Mouse (Mus musculus) embryonic facial prominence, embryonic 15.5 days (tissue): ENCODE results near the gene Nhlrc1. TPM values are rescaled to one million over a fixed set of nuclear protein-coding genes. Genes with fewer than 3 reads are reported as not detected.

Experiments used
- ATAC-seq: fragments of 200-750 bp; cut with Nextera tagmentation; 2 replicates; pipeline ENCODE4 v1.8.0; 2017; ENCODE audit warnings: low read depth, moderate TSS enrichment; ENCODE audit not compliant: insufficient number of reproducible peaks, low FRiP score, low TSS enrichment
- H3K27ac ChIP-seq: fragments of 300-500 bp; sonication (generic); replicated peaks from 2 replicates; pipeline ENCODE4 v1.5.1; 2015; ENCODE audit warnings: mild to moderate bottlenecking, inconsistent platforms
- H3K27me3 ChIP-seq: fragments of 300-500 bp; sonication (generic); 2 replicates; pipeline ENCODE4 v1.6.1; 2015; ENCODE audit warnings: inconsistent platforms
- H3K36me3 ChIP-seq: fragments of 300-500 bp; sonication (generic); 2 replicates; pipeline ENCODE4 v1.6.1; 2015; ENCODE audit warnings: mild to moderate bottlenecking, inconsistent platforms
- H3K4me1 ChIP-seq: fragments of 300-500 bp; sonication (generic); 2 replicates; pipeline ENCODE4 v1.6.1; 2015; ENCODE audit warnings: inconsistent platforms
- H3K4me2 ChIP-seq: fragments of 300-500 bp; sonication (generic); replicated peaks from 2 replicates; pipeline ENCODE4 v1.6.1; 2015; ENCODE audit warnings: mild to moderate bottlenecking, inconsistent platforms
- H3K4me3 ChIP-seq: fragments of 300-500 bp; sonication (generic); replicated peaks from 2 replicates; pipeline ENCODE4 v1.5.1; 2015; ENCODE audit warnings: mild to moderate bottlenecking, inconsistent platforms
- H3K9ac ChIP-seq: fragments of 300-500 bp; sonication (generic); 2 replicates; pipeline ENCODE4 v1.6.1; 2015; ENCODE audit warnings: inconsistent platforms
- H3K9me3 ChIP-seq: fragments of 300-500 bp; sonication (generic); replicated peaks from 2 replicates; pipeline ENCODE4 v1.6.1; 2016; ENCODE audit warnings: inconsistent platforms
- WGBS: fragments of 180-500 bp; shearing (Covaris S2); methylation state at CpG from one replicate; pipeline ENCODE4 v1.1.7; 2015; 5-methylcytosine and 5-hydroxymethylcytosine counted together
- polyA plus RNA-seq: library from polyadenylated mRNA; unstranded; fragments of >200 nt; fragmentation: Nextera tagmentation; extraction: Ambion mirVana; gene quantifications from 2 replicates; pipeline ENCODE4 v1.2.1, GENCODE M21; 2015

Gene Nhlrc1
- polyA plus RNA-seq = 5.9 TPM in 2 replicates

- H3K9me3 ChIP-seq = peaks cover 13% of the 10 kb centered on the region; the same call in 1 of the 2 replicates
- H3K36me3 ChIP-seq = no peaks in the 10 kb centered on the region
- H3K9ac ChIP-seq = peak within 1 kb of the TSS; percentile 31
- H3K4me3 ChIP-seq = peak within 1 kb of the TSS; percentile 65
- peak; percentile 88 for ATAC-seq
- WGBS = 3% methylated on average over 71 of the region's 73 CpGs
- H3K27ac ChIP-seq = no peak within 1 kb of the TSS
- peak within 1 kb of the TSS; percentile 100 for H3K4me2 ChIP-seq
- peaks cover 11% of the 10 kb centered on the region; the same call in 1 of the 2 replicates for H3K4me1 ChIP-seq
- no peaks in the 10 kb centered on the region for H3K27me3 ChIP-seq
These were observed at the start of gene Nhlrc1 for GRCm38 (mm10) chr13:47014334-47015194. Nhlrc1 (minus strand) TSS chr13:47014850.

DNA sequence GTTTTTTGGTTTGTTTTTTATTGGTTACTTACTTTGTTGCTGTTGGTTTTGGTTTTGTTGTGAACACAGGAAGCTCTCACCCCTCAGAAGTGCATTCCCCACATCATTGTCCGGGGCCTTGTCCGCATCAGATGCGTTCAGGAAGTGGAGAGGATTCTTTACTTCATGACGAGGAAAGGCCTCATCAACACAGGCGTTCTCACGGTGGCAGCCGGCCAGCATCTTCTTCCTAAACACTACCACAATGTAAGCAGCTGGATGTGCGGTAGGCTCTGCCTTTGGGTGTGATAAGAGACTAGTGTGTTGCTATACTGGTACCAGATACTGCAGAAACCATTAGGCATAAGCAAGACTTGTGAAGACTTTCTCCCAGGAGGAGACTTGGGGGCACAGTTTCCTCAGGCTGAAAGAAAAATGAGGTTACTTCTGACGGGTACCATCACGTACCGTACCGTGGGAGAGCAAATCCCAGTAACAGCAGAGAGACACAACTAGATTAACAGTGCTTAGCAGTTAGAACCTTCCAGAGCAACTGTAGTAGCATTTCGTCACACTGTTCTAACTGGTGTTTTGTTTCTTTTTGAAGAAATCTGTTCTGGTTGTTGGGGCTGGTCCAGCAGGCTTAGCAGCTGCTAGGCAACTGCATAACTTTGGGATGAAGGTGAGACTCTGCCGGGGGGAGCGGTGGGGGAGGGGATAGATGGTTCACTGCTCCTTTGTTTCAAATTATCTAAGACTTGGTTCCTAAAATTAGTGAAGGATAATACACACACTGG, 49.5 kb upstream of the Nhlrc1 start:
- 60% methylated on average over 15 of the region's 15 CpGs for WGBS
- H3K9ac ChIP-seq = no peak overlapping the region
- H3K4me1 ChIP-seq = no peaks in the 10 kb centered on the region
- 0 out of 2 replicates have a peak overlapping the region, but pooled peaks have one; percentile 28 for H3K27ac ChIP-seq
- ATAC-seq = peak; percentile 11; the same call in 1 of the 2 replicates
- no peaks in the 10 kb centered on the region for H3K27me3 ChIP-seq
- H3K4me3 ChIP-seq = no peak overlapping the region
- no peak overlapping the region for H3K4me2 ChIP-seq
- peaks cover 35% of the 10 kb centered on the region for H3K36me3 ChIP-seq
- H3K9me3 ChIP-seq = no peaks in the 10 kb centered on the region

GRCm38 (mm10) chr13:47062756-47063155, 48.1 kb upstream of the Nhlrc1 start:
- Histone ChIP-seq H3K27me3 (no peaks in the 10 kb centered on the region), H3K4me2 (no peak overlapping the region), H3K9ac (no peak overlapping the region), H3K4me3 (no peak overlapping the region), H3K9me3 (no peaks in the 10 kb centered on the region), H3K36me3 (peaks cover 30% of the 10 kb centered on the region), H3K27ac (0 out of 2 replicates have a peak overlapping the region, but pooled peaks have one; percentile 12), H3K4me1 (no peaks in the 10 kb centered on the region)
- 71% methylated on average over 17 of the region's 17 CpGs for WGBS
- no peak for ATAC-seq

GRCm38 (mm10) chr13:47056781-47057180, 42.1 kb upstream of the Nhlrc1 start:
- Histone ChIP-seq H3K4me2 (no peak overlapping the region), H3K9me3 (no peaks in the 10 kb centered on the region), H3K36me3 (peaks cover 47% of the 10 kb centered on the region), H3K4me1 (no peaks in the 10 kb centered on the region), H3K9ac (no peak overlapping the region), H3K27me3 (no peaks in the 10 kb centered on the region), H3K27ac (no peak overlapping the region), H3K4me3 (no peak overlapping the region)
- 94% methylated on average over 5 of the region's 5 CpGs for WGBS
- ATAC-seq = no peak

DNA sequence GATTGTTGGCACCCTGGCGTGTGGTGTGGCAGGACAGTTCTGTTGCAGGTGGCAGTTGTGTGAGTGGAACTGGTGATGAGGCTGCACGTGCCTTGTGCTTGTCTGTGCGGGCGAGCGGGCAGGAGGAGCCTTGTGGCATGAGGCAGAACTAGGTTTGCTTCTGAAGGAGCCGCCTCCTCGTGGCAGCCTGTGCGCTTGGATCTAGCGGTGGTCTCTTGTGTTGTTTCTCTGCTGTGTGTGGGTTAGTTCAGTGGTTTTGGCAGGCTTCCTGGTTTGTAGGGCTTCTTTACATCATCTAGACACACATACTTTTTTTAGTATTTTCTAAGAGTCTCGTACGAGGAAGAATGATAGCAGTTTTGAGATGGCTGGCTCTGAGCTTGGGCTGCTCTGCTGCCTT, 41.5 kb upstream of the Nhlrc1 start:
- ATAC-seq = no peak
- no peak overlapping the region for H3K4me2 ChIP-seq
- H3K36me3 ChIP-seq = peaks cover 47% of the 10 kb centered on the region
- H3K27ac ChIP-seq = no peak overlapping the region
- H3K4me3 ChIP-seq = no peak overlapping the region
- no peak overlapping the region for H3K9ac ChIP-seq
- no peaks in the 10 kb centered on the region for H3K27me3 ChIP-seq
- H3K4me1 ChIP-seq = no peaks in the 10 kb centered on the region
- H3K9me3 ChIP-seq = no peaks in the 10 kb centered on the region
- WGBS = 83% methylated on average over 11 of the region's 11 CpGs

DNA sequence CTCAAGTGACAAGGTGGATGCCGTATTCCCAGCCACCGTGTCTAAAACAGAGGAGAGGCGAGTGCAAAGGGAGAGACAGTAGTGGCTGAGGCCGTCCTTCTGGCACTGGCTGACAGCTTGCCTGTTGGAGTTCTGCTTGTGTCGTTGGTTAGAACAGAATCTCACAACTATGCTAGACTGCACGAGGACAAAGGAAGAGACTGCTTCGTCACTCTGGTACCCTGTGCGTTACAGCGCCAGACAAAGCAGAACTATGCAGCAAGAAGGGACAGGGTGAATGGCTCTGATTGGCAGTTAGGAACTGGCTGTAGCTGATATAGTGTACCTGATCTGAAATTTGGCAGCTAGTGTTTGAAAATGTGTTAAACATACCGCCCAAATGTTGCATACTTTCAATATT, 39.3 kb upstream of the Nhlrc1 start:
- WGBS = 79% methylated on average over 10 of the region's 10 CpGs

GRCm38 (mm10) chr13:47050009-47050408, 35.4 kb upstream of the Nhlrc1 start:
- H3K9me3 ChIP-seq = no peaks in the 10 kb centered on the region
- H3K4me1 ChIP-seq = no peaks in the 10 kb centered on the region; the same call in 1 of the 2 replicates
- ATAC-seq = no peak
- no peak overlapping the region for H3K4me2 ChIP-seq
- no peak overlapping the region for H3K27ac ChIP-seq
- 74% methylated on average over 4 of the region's 4 CpGs for WGBS
- H3K9ac ChIP-seq = no peak overlapping the region
- no peaks in the 10 kb centered on the region for H3K27me3 ChIP-seq
- peaks cover 43% of the 10 kb centered on the region for H3K36me3 ChIP-seq
- no peak overlapping the region for H3K4me3 ChIP-seq

More for the DNA sequence above, 39.3 kb upstream of the Nhlrc1 start:
- Histone ChIP-seq H3K27me3 (no peaks in the 10 kb centered on the region), H3K4me1 (no peaks in the 10 kb centered on the region), H3K9me3 (no peaks in the 10 kb centered on the region), H3K27ac (no peak overlapping the region), H3K9ac (no peak overlapping the region), H3K4me3 (no peak overlapping the region), H3K36me3 (peaks cover 48% of the 10 kb centered on the region), H3K4me2 (no peak overlapping the region)
- no peak for ATAC-seq

GRCm38 (mm10) chr13:47047996-47048395, 33.3 kb upstream of the Nhlrc1 start:
- no peak overlapping the region for H3K4me3 ChIP-seq
- no peak for ATAC-seq
- H3K27me3 ChIP-seq = no peaks in the 10 kb centered on the region
- no peak overlapping the region for H3K27ac ChIP-seq
- no peaks in the 10 kb centered on the region for H3K9me3 ChIP-seq
- no peak overlapping the region for H3K4me2 ChIP-seq
- 90% methylated on average over 4 of the region's 4 CpGs for WGBS
- H3K4me1 ChIP-seq = peaks cover 10% of the 10 kb centered on the region
- no peak overlapping the region for H3K9ac ChIP-seq
- H3K36me3 ChIP-seq = peaks cover 31% of the 10 kb centered on the region

GRCm38 (mm10) chr13:47044617-47044947, 29.9 kb upstream of the Nhlrc1 start, which contains the start of gene Tpmt:
Tpmt (minus strand) TSS chr13:47044737.
- H3K36me3 ChIP-seq = 0 out of 2 replicates have a peak, but pooled peaks cover 10% of the 10 kb centered on the region
- H3K9me3 ChIP-seq = no peaks in the 10 kb centered on the region
- WGBS = 11% methylated on average over 10 of the region's 10 CpGs
- peak within 1 kb of the TSS; percentile 88 for H3K4me3 ChIP-seq
- H3K4me1 ChIP-seq = peaks cover 13% of the 10 kb centered on the region
- no peaks in the 10 kb centered on the region for H3K27me3 ChIP-seq
- peak within 1 kb of the TSS; percentile 99 for H3K4me2 ChIP-seq
- H3K27ac ChIP-seq = peak within 1 kb of the TSS; percentile 80
- H3K9ac ChIP-seq = peak within 1 kb of the TSS; percentile 52
- ATAC-seq = no peak

- peak; percentile 13; the same call in 1 of the 2 replicates for ATAC-seq
- peak overlapping the region; percentile 80; the same call in 1 of the 2 replicates for H3K27ac ChIP-seq
- peak overlapping the region; percentile 88 for H3K4me3 ChIP-seq
- no peaks in the 10 kb centered on the region for H3K27me3 ChIP-seq
- H3K4me1 ChIP-seq = peaks cover 13% of the 10 kb centered on the region
- under 1% methylated on average over 45 of the region's 45 CpGs for WGBS
- H3K9ac ChIP-seq = peak overlapping the region; percentile 52
- H3K9me3 ChIP-seq = no peaks in the 10 kb centered on the region
- H3K36me3 ChIP-seq = 0 out of 2 replicates have a peak, but pooled peaks cover 5% of the 10 kb centered on the region
- peak overlapping the region; percentile 99 for H3K4me2 ChIP-seq
These were observed 29.4 kb upstream of the Nhlrc1 start for GRCm38 (mm10) chr13:47043833-47044616.
